Mouse (Mus musculus) neural tube, embryonic 14.5 days (tissue): ENCODE data around the gene Cyfip2. TPM values are rescaled to one million over a fixed set of nuclear protein-coding genes. Genes with fewer than 3 reads are reported as not detected.

Source experiments
- ATAC-seq: fragments of 200-750 bp; cut with Nextera tagmentation; 2 replicates; pipeline ENCODE4 v1.8.0; 2017; ENCODE audit warnings: low read depth, mild to moderate bottlenecking, moderate TSS enrichment, moderate library complexity
- H3K27ac ChIP-seq: fragments of 300-500 bp; sonication (generic); 2 replicates; pipeline ENCODE4 v1.5.1; 2014; ENCODE audit warnings: low read depth, mild to moderate bottlenecking, control low read depth, low read length, moderate library complexity, mixed read lengths
- H3K27me3 ChIP-seq: fragments of 300-500 bp; sonication (generic); 2 replicates; pipeline ENCODE4 v1.6.1; 2014; ENCODE audit warnings: low read length; ENCODE audit not compliant: control insufficient read depth, insufficient read depth
- H3K36me3 ChIP-seq: fragments of 300-500 bp; sonication (generic); 2 replicates; pipeline ENCODE4 v1.6.1; 2014; ENCODE audit warnings: low read length, mixed read lengths; ENCODE audit not compliant: control insufficient read depth, insufficient read depth
- H3K4me1 ChIP-seq: fragments of 300-500 bp; sonication (generic); 2 replicates; pipeline ENCODE4 v1.6.1; 2014; ENCODE audit warnings: low read length; ENCODE audit not compliant: control insufficient read depth, insufficient read depth
- H3K4me2 ChIP-seq: fragments of 300-500 bp; sonication (generic); 2 replicates; pipeline ENCODE4 v1.6.1; 2014; ENCODE audit warnings: mild to moderate bottlenecking, low read depth, low read length, control low read depth
- H3K4me3 ChIP-seq: fragments of 300-500 bp; sonication (generic); 2 replicates; pipeline ENCODE4 v1.5.1; 2014; ENCODE audit warnings: low read depth, low read length, control low read depth, mixed read lengths
- H3K9ac ChIP-seq: fragments of 300-500 bp; sonication (generic); replicated peaks from 2 replicates; pipeline ENCODE4 v1.6.1; 2014; ENCODE audit warnings: low read depth, mild to moderate bottlenecking, control low read depth, low read length, mixed read lengths
- H3K9me3 ChIP-seq: fragments of 300-500 bp; sonication (generic); 2 replicates; pipeline ENCODE4 v1.6.1; 2016; ENCODE audit warnings: low read length; ENCODE audit not compliant: control insufficient read depth
- WGBS: fragments of 180-500 bp; shearing (Covaris S2); extraction: QIAGEN DNeasy Blood & Tissue Kit; methylation state at CpG from one replicate; pipeline ENCODE4 v1.1.7; 2014; 5-methylcytosine and 5-hydroxymethylcytosine counted together
- polyA plus RNA-seq: library from polyadenylated mRNA; unstranded; fragments of >200 nt; fragmentation: Nextera tagmentation; extraction: Ambion mirVana; gene quantifications from 2 replicates; pipeline ENCODE4 v1.2.1, GENCODE M21; 2014

The Cyfip2 gene
- polyA plus RNA-seq, 1 experiment from 2014 or later, result 129 TPM

DNA sequence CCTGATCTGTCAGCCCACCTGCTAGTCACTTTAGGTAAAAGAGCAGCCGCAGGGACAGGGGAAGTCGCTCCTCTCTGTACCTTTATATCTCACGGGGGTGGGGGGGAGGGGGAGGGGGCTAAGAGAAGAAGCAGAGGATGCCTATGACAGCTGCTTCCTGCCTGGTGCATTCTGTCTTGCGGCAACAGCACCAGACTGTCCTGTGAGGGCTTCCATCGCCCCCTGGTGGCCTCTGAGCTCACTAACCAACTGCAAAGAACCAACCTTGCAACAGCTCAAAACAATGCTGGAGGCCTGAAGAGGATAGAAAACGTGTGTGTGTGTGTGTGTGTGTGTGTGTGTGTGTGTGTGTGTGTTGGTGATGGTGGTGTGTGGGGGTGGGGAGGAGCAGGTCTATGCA, 37.4 kb downstream of the Cyfip2 start:
- WGBS, result 11% methylated on average over 6 of the region's 6 CpGs
- H3K9ac ChIP-seq, result no peak overlapping the region
- H3K27ac ChIP-seq, result no peak overlapping the region
- H3K4me1 ChIP-seq, result no peaks in the 10 kb centered on the region
- no peaks in the 10 kb centered on the region for H3K9me3 ChIP-seq
- H3K27me3 ChIP-seq, result no peaks in the 10 kb centered on the region
- H3K4me2 ChIP-seq, result no peak overlapping the region
- H3K36me3 ChIP-seq, result peaks cover 64% of the 10 kb centered on the region
- no peak overlapping the region for H3K4me3 ChIP-seq
- peak; percentile 83; the same call in 1 of the 2 replicates for ATAC-seq

DNA sequence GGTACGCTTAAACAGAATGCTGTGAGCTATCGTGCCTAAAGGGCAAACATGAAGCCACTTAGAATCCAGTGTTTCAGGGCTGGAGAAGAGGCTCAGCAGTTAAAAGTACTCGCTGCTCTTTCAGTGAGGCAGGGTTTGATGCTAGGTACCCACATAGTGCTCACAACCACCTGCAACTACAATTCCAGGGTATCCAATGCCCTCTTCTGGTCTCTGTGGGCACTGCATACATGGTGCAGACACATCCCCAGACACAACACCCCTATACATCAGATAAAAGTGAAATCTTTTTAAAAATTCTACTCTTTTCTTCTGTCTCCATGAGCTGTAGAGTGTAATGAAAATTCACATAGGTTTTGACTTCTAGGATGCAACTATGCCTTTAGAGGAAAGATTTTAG, 38.7 kb downstream of the Cyfip2 start:
- H3K36me3 ChIP-seq, result peaks cover 61% of the 10 kb centered on the region
- H3K27me3 ChIP-seq, result no peaks in the 10 kb centered on the region
- no peak overlapping the region for H3K9ac ChIP-seq
- H3K4me3 ChIP-seq, result no peak overlapping the region
- WGBS, result 99% methylated on average over 3 of the region's 3 CpGs
- no peak overlapping the region for H3K27ac ChIP-seq
- no peak for ATAC-seq
- no peaks in the 10 kb centered on the region for H3K9me3 ChIP-seq
- H3K4me1 ChIP-seq, result no peaks in the 10 kb centered on the region
- no peak overlapping the region for H3K4me2 ChIP-seq

- no peak for ATAC-seq
- 71% methylated on average over 8 of the region's 8 CpGs for WGBS
- Histone ChIP-seq H3K4me3 (no peak overlapping the region), H3K4me1 (no peaks in the 10 kb centered on the region), H3K4me2 (no peak overlapping the region), H3K36me3 (peaks cover 61% of the 10 kb centered on the region), H3K27me3 (no peaks in the 10 kb centered on the region), H3K9ac (no peak overlapping the region), H3K27ac (no peak overlapping the region), H3K9me3 (no peaks in the 10 kb centered on the region)
These were observed 40.5 kb downstream of the Cyfip2 start for GRCm38 (mm10) chr11:46272058-46272681.

DNA sequence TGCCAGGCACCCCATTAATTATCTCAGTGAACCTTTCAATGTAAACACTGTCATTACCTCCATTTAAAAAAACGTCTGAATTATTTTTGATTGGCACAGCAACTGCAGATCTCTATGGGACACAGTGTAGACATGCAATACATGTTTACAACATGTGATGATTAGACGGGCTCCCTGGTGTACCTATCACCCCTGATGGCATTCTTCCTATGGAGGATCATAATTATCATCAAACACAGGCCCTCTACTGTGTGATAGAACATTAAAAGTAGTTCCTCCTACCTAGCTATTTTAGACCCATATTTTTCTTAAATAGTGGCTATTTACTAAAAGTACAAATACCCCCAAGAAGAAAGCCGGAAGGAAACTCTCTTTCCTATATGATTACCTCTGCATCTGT, 42.8 kb downstream of the Cyfip2 start:
- Histone ChIP-seq H3K36me3 (peaks cover 68% of the 10 kb centered on the region), H3K27me3 (no peaks in the 10 kb centered on the region), H3K4me2 (no peak overlapping the region), H3K4me1 (no peaks in the 10 kb centered on the region), H3K27ac (no peak overlapping the region), H3K4me3 (no peak overlapping the region), H3K9me3 (no peaks in the 10 kb centered on the region), H3K9ac (no peak overlapping the region)
- ATAC-seq, result no peak
- WGBS, result 78% methylated on average over 3 of the region's 3 CpGs

DNA sequence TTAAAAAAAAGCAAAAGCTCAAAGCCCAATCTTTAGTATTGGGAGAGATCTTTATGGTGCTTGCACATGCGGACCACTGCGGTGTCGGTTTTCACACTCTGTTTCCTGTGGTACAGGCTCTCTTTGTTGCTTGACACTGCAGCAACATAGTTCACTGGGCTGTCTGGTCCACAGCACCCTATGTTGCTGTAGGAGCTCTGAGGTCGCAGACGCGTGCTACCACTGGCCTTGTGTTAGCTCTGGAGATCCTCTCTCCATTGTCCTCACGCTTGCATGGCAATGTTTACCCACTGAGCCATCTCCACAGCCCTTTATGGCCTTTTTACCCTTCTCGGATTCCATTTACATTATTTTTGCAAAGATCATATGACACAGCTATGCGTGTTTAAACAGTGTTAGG, 43.3 kb downstream of the Cyfip2 start:
- Histone ChIP-seq H3K4me3 (no peak overlapping the region), H3K27me3 (no peaks in the 10 kb centered on the region), H3K27ac (no peak overlapping the region), H3K9ac (no peak overlapping the region), H3K36me3 (peaks cover 68% of the 10 kb centered on the region), H3K4me1 (no peaks in the 10 kb centered on the region), H3K9me3 (no peaks in the 10 kb centered on the region), H3K4me2 (no peak overlapping the region)
- ATAC-seq, result peak; percentile 35; the same call in 1 of the 2 replicates
- 84% methylated on average over 9 of the region's 9 CpGs for WGBS

DNA sequence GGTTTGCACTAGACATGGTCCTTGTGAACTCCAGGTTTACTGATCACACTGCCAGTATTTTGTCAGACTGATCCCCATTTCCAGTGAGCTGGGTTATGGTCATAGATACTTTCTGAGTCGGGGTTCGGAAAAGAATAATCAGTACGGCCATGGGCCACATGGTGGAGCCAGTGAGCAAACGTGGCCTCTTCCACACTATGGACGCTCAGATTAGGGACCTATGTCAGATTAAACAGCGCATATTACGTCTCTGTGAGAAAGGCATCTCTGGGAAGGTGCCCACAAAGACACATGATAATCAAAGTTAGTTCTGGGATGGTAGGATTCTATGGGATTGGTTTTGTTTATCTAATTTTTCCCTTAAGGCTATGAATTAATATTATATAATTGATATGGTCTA, 43.7 kb downstream of the Cyfip2 start:
- H3K27me3 ChIP-seq, result no peaks in the 10 kb centered on the region
- peaks cover 67% of the 10 kb centered on the region for H3K36me3 ChIP-seq
- no peak overlapping the region for H3K4me2 ChIP-seq
- WGBS, result 29% methylated on average over 7 of the region's 7 CpGs
- H3K4me1 ChIP-seq, result no peaks in the 10 kb centered on the region
- no peak overlapping the region for H3K27ac ChIP-seq
- no peak overlapping the region for H3K9ac ChIP-seq
- ATAC-seq, result peak; percentile 82
- H3K9me3 ChIP-seq, result no peaks in the 10 kb centered on the region
- H3K4me3 ChIP-seq, result no peak overlapping the region

DNA sequence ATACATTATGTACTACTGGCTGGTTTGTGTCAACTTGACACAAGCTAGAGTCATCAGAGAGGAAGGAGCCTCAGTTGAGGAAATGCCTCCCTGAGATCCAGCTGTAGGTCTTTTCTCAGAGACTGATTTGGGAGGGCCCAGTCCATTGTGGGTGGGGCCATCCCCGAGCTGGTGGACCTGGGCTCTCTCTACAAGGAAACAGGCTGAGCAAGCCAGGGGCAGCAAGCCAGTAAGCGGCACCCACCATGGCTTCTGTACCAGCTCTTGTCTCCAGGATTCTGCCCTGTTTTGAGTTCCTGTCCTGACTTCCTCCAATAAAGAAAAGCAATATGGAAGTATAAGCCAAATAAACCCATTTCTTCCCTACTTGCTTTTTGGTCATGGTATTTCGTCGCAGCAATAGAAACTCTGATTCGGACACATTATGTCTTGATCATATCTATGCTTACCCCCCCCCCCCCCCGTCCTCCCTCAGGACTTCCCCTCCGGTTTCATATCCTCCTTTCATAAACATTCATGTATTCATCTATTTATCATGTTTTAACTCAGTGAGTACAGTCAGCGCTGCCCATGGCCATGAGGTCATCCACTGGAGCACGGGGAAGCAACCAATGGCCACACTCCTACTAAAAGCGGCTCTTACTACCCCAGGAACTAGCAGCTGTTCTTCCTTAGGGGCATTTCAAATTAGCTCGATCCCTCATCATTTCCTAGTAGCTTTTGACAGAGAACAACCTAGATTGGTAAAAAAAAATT, 47.5 kb downstream of the Cyfip2 start:
- no peak overlapping the region for H3K27ac ChIP-seq
- H3K9me3 ChIP-seq, result no peaks in the 10 kb centered on the region
- H3K4me1 ChIP-seq, result no peaks in the 10 kb centered on the region
- no peaks in the 10 kb centered on the region for H3K27me3 ChIP-seq
- H3K4me3 ChIP-seq, result no peak overlapping the region
- peaks cover 74% of the 10 kb centered on the region for H3K36me3 ChIP-seq
- no peak overlapping the region for H3K4me2 ChIP-seq
- no peak for ATAC-seq
- H3K9ac ChIP-seq, result no peak overlapping the region
- WGBS, result 92% methylated on average over 11 of the region's 11 CpGs

DNA sequence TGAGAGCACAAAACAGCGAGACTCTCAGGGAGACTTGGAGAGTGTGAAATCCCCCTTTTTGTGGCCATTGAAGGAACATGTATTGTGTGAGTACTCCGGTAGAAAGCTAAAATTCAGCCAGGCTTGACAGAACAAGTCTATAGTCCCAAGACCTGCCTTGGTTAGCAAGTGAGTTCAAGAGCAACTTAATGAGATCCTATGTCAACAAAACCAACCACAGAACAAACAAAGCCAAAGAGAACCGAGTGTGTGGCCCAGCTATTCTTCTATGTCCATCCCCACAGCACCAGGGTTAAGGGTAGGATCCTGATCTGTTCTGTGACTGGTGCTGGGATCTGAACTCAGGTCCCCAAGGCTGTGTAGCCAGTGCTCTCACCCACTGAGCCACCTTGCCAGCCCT, 48.1 kb downstream of the Cyfip2 start:
- no peak overlapping the region for H3K27ac ChIP-seq
- H3K9ac ChIP-seq, result no peak overlapping the region
- no peaks in the 10 kb centered on the region for H3K9me3 ChIP-seq
- peaks cover 78% of the 10 kb centered on the region for H3K36me3 ChIP-seq
- no peaks in the 10 kb centered on the region for H3K27me3 ChIP-seq
- WGBS, result 81% methylated on average over 3 of the region's 3 CpGs
- ATAC-seq, result no peak
- H3K4me3 ChIP-seq, result no peak overlapping the region
- H3K4me1 ChIP-seq, result no peaks in the 10 kb centered on the region
- no peak overlapping the region for H3K4me2 ChIP-seq

DNA sequence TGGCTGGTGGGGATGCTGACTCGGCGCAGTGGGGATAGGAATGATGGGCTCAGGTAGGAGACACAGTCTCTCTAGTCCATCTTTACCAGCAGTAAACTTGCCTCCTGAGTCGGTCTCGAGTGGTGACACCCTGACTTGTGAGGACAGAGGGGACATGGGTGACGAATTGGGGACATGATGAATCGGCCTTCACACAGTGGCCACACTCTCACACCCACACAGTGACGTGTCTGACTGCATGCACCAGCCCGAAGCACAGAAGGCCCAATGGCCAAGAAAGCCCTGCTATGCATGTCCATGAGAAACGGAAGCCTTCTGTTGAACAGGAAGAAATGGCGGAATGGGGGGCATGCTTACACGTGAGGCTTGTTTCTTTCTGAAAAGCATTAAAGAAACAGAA, 49.4 kb downstream of the Cyfip2 start:
- Histone ChIP-seq H3K9ac (no peak overlapping the region), H3K4me2 (no peak overlapping the region), H3K27ac (no peak overlapping the region), H3K9me3 (no peaks in the 10 kb centered on the region), H3K4me1 (no peaks in the 10 kb centered on the region), H3K27me3 (no peaks in the 10 kb centered on the region), H3K36me3 (peaks cover 76% of the 10 kb centered on the region), H3K4me3 (no peak overlapping the region)
- WGBS, result 94% methylated on average over 11 of the region's 11 CpGs
- no peak for ATAC-seq
